Mouse (Mus musculus): ENCODE data around the gene Rsrc2.
"Not testable (repeated sequence)": the region's sequence is repeated elsewhere in the genome, so short reads cannot be mapped to it uniquely, and the experiment has no call there.

The Rsrc2 gene

DNA sequence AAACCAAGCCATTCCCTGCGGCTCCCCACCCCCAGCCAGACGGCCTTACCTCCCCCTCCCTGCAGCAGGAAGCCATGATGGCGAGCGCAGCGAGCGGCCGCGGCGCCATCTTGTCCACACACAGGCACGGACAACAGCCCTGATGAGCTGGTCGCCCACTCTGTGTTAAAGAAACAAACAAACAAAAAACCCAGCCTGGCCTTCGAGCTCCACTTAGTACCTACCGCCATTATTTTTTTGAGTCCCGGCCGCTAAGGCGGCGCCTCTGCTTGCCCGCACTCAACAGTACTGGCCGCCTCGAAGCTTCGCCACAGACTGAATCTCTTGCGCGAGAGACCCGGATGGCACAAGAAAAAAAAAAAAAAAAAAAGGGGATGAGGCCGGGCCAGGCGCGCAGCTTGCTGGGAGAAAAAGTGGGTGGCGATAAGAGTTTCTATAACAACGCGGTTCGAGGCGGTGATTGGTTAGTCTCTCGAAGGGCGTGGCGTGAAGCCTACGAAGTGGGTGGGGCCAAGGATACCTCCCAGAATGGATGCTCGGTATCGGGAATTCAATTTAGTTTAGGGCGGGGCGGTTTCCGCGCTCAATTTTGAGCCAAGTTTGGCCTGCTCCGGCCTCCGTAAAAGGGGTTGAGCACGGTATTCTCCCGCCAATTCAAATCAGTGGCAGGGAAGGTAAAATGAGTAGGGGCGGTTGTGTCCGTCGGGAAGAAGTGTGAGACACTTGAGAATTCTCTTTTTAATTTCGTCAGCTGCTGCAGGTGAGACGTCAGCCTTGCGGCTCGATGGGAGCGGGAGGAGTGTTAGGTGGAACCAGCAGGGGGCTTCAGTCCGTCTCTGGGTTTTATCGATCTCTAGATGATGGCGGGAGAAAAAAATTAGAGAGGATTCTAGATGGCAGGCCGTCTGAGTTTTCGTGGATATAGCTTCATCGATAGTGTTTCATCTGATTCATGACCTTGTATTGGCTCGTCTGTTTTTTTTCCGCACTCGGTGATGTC lies at the start of gene Rsrc2, which contains the start of gene Kntc1:
Gene Rsrc2, minus strand, starts transcription at position 350 of the 1,000 bp plus-strand sequence.
Gene Kntc1, plus strand, starts transcription at position 652 of the 1,000 bp plus-strand sequence.
- peak; percentile 99 for DNase-seq

DNA sequence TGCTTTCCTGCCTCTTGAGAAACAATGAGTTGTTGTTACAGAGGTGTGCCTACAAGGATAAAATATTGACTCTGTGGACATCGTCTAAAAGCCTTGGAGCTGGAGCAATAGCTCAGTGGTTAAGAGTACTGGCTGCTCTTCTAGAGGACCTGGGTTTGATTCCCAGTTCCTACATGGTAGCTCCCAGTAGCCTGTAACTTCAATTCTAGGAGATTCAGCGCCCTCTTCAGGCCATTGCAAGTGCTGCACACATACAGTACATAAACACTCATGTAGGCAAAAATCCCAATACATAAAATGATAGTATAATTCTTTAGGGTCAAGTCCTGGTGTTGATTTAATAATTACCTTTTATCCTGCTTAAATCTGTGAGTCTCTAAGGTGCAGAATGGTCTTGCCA lies 43.9 kb upstream of the Rsrc2 start:
- no peak for DNase-seq

DNA sequence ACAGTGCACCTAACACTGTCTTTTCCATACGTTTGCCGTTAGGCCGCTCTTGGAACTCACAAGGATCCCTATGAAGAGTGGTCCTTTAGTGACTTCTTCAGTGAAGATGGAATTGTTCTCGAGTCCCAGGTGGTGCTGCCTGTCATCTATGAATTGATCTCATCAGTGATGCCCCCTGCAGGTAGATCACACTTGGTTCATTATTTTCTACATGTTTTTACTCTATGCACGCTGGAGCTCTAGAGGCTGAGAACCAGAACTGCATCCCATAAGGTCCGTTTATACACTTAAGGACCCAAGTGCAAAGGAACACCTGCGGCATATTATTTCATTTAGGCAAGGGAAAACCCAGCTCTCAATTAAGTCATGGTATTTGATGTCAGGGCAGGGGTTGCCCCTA lies 39.8 kb upstream of the Rsrc2 start:
- no peak for DNase-seq

DNA sequence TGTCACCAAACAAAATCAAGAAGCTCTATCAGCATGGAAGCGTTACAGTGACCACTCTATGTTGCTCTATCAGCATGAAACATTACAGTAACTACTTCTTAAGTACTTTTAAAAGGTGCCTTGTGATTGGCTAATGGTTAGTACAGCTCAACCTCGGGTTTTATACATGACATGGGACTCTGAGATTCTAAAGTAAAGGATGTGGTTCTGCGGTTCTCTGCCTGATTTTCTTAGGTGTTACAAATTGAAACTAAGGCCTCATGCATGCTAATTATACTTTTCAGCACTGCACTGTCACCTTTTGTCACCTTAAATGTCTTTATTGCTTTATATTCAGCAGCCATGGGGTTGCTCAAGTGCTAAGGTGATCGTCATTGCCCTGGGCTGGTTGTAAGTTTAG lies 32.6 kb upstream of the Rsrc2 start:
- no peak for DNase-seq

DNA sequence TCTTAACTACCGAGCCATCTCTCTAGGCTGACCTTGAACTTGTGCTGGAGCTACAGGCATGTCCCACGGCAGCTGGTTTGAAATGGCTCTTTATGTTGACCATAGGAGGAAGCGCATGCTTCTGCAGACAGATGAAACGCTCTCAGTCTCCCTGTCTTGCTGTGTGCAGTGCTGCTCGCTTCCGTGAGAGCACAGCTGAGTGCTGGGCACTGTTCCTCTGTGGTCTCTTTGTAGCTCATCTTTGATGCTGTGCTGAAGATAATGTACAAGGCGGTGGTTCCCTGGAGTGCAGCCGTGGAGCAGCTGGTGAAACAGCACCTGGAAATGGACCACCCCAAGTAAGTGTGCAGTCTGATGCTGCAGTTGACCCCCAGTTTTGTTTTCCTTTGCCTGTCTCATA lies 31.5 kb upstream of the Rsrc2 start:
- DNase-seq = no peak

DNA sequence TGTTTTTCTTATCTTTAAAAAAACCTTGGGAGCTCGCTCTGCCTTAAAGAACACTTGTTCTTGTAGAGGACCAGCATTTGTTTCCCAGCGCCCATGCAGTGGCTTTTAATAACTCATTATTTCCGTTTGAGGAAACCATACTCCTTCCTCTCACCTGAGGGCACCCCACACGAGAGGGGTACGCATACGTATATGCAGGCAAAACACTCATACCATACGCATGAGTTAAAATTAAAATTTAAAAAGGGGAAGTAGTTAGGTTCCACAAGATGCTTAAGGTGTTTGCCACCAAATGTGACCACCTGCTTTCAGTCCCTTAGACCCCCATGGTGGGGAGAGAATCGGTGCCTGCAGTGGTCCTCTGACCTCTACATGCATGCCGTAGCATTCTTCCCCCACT lies 24.2 kb upstream of the Rsrc2 start:
- no peak for DNase-seq

DNA sequence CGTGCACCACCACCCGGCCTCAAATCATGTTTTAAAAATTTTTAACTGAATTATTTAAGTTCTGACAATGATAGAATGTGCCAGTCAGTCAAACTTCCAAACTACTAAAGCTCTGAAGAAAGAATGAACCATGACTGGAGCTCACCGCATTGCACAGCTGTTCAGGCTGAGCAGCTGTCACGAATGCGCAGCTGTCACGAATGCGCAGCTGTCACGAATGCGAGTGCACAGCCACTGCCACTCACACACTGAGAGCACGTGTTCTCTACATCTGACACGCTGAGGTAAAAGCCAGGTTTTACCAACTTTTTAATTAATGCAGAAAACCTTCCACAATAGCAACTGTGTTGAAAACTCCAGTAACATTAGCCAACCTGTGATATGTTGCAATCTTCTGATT lies 17.2 kb upstream of the Rsrc2 start:
- DNase-seq = not testable (repeated sequence)

DNA sequence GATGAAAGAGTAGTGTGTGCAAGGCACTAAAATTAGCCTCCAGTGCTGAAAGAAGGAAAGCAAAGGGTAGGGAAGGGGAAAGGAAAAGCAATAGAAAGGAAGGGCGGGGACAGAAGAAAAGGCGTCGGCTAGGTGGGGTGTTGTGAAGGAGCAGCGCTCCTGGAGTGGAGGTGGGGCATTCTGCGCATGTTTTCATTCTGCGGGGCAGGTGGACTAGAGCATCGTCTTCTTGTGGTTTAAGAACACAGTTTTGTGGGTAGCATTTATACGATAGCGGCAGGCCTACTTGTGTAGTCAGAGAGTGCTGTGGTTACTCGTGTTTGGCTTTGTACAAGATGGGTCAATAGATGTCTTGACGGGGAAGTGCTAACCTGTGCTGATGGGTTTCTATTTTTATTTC lies 16.3 kb upstream of the Rsrc2 start:
- no peak for DNase-seq

DNA sequence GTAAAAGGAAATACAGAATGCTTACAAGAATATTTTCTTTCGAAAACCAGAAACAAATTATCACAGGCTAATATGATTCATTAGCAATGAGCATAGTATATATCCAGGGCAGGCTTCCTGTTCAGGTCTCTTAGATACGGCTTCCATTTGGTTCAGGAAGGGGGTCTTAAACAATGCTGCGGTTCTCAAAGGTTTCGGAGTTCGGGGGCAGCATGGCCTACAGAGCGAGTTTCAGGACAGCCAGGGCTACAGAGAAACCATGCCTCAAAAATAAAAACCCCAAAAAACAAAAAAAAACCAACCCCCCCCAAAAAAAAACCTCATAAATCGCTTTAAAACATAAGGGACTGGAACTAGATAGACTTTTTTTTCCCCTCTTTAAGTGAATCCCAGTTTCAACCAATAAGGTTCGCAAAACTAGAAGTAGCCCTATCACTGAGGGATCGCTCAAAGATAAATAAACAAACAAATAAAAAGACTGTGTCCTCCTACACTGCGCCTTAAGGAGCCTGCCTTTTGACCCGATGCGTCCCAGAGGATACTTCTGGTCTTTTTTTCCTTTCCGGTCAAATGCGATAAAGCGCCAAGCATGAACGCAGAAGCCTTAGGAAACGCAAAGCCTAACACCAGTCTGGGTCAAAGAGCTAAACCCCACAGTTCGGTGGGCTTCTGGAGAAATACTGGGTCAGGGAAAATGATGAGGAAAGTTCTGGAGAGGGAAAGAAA lies 712 bp downstream of the Rsrc2 start:
- DNase-seq = peak; percentile 3

DNA sequence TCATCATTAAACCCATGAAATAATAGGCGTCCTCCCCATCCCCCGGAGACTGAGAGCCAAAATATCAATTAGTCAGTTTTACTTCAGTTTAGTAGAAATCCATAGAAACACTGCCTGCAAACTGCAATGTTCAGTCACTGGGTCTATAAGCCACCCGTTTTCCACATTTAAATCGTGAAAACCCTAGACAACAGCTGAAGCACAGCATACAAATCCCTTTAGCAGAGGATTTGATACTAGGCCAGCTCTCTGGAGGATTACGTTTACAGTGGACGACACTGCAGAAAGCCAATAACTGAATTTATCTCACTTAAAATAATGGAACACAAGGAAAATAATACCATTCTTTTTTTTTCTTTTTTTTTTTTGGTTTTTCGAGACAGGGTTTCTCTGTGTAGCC lies 1.6 kb downstream of the Rsrc2 start:
- DNase-seq = no peak

DNA sequence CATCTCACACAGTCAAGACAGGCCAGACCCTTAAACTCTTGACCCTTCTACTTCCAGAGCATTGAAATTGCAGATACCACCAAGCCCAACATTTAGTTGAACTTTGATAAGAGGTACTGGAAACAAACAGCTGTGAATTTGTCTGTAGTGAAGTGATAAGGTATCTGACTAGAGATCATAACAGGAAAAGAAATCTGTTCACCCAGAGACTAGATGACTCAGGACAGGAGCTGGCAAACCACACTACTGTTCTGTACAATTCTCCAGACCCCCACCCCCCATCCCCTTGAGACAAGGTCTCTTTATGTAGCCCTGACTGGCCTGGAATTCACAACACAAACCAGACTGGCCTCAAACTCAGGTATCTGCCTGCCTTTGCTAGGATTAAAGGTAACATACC lies 3.0 kb downstream of the Rsrc2 start:
- DNase-seq = no peak

DNA sequence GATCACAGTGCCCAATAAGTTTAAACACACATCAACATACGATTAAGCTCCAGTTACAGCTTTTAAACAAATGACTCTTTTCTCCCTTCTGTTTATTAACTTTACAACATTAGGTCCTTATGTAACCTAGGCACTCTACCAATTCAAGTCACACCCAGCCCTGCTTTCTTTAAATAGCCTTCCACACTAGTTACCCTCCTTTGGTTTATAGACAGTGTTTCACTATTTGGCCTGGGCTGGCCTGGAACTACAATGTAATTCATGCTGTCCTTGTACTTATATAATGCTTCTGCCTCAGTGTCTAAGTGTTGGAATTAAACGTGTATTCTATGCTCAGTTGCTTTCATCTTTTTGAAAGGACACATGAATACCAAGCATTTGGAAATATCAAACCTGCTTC lies 4.9 kb downstream of the Rsrc2 start:
- DNase-seq = no peak

DNA sequence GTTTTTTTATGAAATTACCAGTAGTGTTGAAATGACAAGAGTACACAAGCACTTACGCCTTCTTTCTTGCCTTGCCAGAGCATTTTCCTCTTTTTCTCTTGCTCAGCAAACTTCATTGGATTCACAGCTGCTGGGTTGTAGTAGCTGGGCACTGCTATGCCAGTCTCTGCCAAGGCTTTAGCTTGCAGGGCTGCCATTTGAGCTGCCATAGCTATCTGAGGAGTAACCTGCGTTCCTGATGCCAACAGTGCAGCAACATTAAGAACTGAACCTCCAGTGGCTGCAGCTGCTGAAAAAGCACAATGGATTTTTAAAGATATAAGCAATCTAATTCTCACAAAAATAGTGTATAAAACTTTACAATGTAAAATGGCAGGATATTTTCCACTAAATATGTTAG lies 18.2 kb downstream of the Rsrc2 start:
- no peak for DNase-seq

DNA sequence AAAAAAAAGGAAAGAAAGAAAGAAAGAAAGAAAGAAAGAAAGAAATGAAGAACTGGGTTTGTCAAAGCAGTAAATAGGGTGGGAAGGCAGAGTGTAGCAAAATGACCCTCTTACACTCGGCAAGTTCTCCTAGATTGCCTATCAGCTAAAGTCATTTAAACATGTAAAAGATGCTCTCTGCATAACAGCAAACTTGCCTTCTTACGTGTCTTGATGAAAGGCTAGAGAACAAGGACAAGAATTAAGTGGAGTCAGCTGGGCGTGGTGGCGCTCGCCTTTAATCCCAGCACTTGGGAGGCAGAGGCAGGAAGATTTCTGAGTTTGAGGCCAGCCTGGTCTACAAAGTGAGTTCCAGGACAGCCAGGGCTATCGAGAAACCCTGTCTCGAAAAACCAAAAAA lies 25.4 kb downstream of the Rsrc2 start:
- not testable (repeated sequence) for DNase-seq

DNA sequence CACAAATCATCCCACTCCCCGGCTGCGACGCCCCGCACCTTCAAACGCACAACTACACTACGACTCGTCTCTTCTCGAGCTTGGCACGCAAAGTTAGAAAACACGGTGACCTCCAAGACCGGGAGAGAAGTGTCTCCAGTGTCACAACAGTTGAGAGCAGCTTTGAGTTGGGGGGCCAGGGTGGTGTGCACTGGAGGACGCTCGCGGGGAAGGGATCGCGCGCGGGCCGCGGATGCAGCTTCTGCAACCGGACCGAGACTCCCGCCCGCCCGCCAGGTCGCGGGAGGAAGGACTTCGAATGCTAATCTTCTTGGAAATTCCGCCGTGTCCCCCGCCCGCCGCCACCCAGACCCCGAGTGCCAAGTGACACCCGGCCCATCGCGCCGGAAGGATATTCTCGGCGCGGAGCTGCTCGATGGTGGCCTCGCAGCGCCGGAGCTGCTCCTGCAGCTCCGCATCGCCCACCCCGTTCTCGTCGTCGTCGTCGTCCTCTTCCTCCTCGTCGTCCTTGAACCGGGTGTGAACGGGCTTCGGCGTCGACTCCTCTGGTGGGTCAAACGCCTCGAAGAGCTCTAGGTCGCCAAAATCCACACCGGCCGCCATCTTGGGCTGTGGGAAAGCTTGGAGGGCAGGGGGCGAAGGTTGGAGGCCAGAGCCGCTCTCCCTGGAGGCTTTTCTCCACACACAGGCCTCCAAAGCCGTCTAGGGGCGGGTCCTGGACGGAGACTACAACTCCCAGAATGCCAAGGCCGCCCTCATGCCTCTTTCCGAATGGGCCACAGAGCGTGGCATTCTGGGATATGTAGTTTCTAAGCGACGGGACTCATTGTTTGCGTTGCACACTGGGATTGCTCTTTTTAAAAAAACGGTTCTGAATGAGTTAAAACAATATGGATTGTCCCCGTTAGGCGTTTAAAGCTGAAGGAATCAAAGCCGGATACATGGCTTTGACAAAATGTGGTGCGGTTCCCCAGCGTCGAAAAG lies 28.6 kb downstream of the Rsrc2 start, which contains the start of gene Zcchc8:
Gene Zcchc8, minus strand, starts transcription at position 773 of the 984 bp plus-strand sequence.
- DNase-seq = peak; percentile 94

DNA sequence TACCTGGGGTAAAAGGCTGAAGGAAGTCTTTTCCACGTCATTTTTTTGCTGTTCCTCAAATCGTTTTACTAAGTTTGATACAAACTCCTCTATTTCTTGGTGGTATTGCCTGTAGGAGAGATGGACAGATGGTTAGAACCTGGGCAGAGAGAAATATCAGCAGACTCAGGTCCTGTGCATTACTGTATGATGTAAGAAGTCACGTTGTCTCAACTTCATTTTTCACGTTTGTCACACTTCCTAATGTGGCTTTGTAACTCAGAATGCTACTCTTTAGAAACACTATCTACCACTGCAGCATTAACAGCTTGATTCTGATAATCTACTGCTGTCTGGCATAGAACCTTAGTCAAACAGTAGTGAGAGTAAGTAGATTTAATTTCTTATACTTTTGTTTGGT lies 34.6 kb downstream of the Rsrc2 start:
- no peak for DNase-seq

DNA sequence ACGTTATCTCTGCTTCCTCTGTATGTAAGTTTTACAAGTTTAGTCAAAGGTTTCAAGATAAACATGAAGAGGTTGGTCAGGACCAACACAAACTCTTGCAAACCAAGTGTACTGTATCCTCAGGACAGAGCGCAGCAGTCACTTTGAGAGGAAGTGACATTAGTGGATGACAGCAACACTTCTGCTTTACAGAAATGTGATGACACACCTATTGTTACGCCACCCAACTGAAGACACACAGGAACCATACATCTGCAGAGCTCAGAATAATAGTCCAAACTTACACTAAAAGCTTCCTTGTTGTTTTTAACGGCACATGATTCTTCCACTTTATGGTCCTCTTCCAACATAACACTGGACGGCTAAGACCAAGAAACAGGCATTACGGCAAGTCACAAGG lies 35.4 kb downstream of the Rsrc2 start:
- no peak for DNase-seq

DNA sequence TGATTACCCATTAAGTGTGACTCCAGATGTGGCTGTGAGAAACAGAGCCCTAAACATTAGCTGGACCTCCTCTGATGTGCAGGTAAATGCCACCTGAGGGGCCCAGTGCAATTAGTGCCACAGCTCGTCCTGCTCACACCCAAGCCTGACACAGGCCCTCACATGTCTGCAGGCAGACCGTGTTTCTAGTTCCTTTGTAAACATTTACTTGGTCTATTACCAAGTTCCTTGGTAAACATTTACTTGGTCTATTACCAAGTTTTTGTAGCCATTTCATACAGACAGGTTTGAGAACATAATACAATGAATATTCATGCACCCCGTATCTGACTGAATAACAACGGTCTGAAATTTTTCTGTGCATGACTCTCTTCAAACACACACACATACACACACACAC lies 39.6 kb downstream of the Rsrc2 start:
- no peak for DNase-seq

DNA sequence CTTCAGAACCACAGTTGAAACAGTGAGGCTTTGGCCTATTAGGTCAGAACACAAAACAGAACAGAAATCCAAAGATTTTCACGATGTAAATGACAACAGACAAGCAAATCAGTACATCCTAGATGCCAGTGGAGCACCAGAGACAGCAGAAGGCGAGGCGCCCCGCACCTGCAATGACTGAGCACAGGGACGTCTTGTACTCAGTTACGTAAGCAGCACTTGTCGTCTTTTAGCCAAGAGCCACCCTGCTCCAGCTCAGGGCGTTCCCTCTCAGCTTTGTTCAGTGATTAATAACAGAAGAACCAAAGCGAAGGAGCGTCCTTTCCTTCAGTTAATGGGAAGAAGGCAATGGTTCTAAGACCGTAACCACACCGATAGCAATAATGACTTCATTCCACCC lies 40.6 kb downstream of the Rsrc2 start:
- DNase-seq = peak; percentile 33

DNA sequence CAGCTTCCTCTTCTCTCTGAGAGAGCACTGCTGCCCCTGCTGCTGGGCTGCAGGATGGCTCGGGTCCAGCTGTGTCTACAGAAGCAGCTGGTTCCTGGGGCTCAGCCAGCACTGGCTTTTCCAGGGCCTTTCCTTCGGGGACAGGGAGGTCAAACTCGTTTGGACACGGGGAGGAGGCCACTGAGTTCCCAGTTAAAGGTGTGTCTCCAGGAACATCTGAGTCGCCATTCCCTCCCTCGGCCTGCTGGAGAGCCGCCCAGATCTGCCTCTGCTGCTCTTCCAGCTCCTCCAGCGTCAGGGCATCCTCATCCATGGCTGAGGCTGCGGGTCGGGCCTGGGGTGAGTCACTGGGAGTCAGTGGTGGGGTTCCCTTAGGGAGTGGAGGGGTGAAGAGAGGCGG lies 48.6 kb downstream of the Rsrc2 start:
- peak; percentile 72 for DNase-seq

DNA sequence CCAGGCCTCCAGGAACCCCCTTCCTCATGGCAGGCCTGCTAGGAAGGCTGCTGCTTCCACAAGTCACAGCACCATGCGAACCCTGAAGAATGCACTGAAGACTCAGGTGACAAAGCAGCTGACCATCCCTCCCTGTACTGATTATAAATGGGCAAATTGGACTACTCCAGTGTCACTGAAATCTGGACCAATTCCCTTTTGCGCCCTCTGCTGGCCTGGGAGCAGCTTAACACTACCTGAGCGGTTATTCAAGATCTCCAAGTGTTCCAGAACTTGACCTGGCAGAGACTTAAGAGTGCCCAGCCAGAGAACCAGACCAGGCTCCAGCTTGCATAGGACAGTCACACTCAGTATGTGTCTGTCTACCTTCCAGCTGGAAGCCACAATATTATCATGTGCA lies 50.0 kb downstream of the Rsrc2 start:
- DNase-seq = peak; percentile 87

DNA sequence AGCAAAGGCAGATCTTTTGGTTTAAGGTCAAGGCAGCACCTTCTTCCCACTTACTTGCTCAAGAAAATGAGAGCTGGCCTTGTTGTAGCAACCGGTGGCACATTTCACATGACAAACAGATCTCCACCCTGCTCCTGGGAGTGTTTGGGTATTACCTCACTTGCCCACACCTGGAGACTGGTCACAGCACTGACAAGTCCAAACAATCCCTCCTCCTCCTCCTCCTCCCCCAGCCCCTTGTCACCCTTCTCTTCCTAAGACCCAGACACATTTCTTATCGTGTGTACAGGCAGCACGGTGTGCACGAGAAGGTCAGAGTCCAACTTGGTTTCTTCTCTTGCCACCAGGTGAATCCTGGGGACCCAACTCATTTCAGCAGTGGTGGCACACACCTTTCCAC lies 52.3 kb downstream of the Rsrc2 start:
- DNase-seq = no peak

DNA sequence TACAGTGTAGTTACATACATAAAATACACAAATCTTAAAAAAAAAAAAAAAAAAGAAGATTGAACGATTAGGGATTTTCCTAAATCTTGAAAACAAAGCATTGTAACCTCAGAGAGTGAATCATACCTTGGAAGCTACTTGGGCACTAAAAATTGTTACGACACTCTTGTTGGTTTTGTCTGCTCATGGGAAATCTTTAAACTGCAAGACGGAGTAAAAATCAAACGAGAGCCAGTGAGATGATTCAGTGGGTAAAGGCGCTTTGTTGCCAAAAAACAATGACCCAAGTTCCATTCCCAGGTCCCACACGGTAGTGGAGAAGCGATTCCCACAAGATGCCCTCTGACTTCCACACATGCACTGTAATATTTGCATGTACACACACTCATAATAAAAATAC lies 53.0 kb downstream of the Rsrc2 start:
- DNase-seq = no peak

All from lung, postnatal 14 days (tissue).